Mouse (Mus musculus): ENCODE measurements around the gene Gm614. TPM values are rescaled to one million over a fixed set of nuclear protein-coding genes. Genes with fewer than 3 reads are reported as not detected.

Gm614 gene
- total RNA-seq, 2 experiments from 2014 or later: 0.52 TPM; not detected in 1

- peak in 1 of 2 experiments; percentile 22 for DNase-seq (ENCODE audit: low spot score in 2 of 2)
Measured at GRCm38 (mm10) chrX:101260441-101261325, 3.1 kb downstream of the Gm614 start.

- DNase-seq (ENCODE audit: low spot score in 2 of 2): peak in 1 of 2 experiments; percentile 20
Measured at GRCm38 (mm10) chrX:101256603-101257002, 7.2 kb downstream of the Gm614 start.

GRCm38 (mm10) chrX:101254740-101255139, 9.1 kb downstream of the Gm614 start:
- DNase-seq (ENCODE audit: low spot score in 2 of 2): no peak

GRCm38 (mm10) chrX:101253952-101254729, 9.7 kb downstream of the Gm614 start, which contains the start of gene Foxo4:
Foxo4 (plus strand) TSS chrX:101254528.
- peak; percentile 61 to 85 for DNase-seq (ENCODE audit: low spot score in 2 of 2)

- no peak for DNase-seq (ENCODE audit: low spot score in 2 of 2)
Measured at GRCm38 (mm10) chrX:101245011-101245410, 18.8 kb downstream of the Gm614 start.

GRCm38 (mm10) chrX:101222796-101223162, 41.0 kb downstream of the Gm614 start:
- DNase-seq (ENCODE audit: low spot score in 2 of 2): no peak

- DNase-seq (ENCODE audit: low spot score in 2 of 2): peak; percentile 70 to 79
Measured at GRCm38 (mm10) chrX:101221834-101222795, 41.7 kb downstream of the Gm614 start, which contains the start of gene Snx12. Snx12 (minus strand) TSS chrX:101222563.

Other genes starting within 250 kb of the Gm614 start
- gene Tex11, start 204.3 kb downstream of the Gm614 start, total RNA-seq (2021): not detected
- gene Slc7a3, start 178.0 kb downstream of the Gm614 start, total RNA-seq (2021): under 1 TPM; 0.31 to 0.34 TPM
- gene Snx12, start 41.4 kb downstream of the Gm614 start, total RNA-seq (2021): 10 to 100 TPM; 47.4 to 58.4 TPM
- 10 to 100 TPM; 59.1 to 60.3 TPM for gene Foxo4, start 9.5 kb downstream of the Gm614 start, total RNA-seq (2021)
- 1 to 10 TPM; 7.2 to 9.6 TPM for gene Il2rg, start 4.3 kb upstream of the Gm614 start, total RNA-seq (2021)
- gene Gm20489, start 5.0 kb upstream of the Gm614 start, total RNA-seq (2021): not detected
- gene Med12, start 10.0 kb upstream of the Gm614 start, total RNA-seq (2021): 10 to 100 TPM; 33.5 to 35.0 TPM
- 1 to 10 TPM; 2.1 to 2.2 TPM for gene Nlgn3, start 35.2 kb upstream of the Gm614 start, total RNA-seq (2021)
- gene Gjb1, start 112.4 kb upstream of the Gm614 start, total RNA-seq (2021): 1 to 10 TPM; 1.6 to 2.0 TPM
- gene Zmym3, start 156.9 kb upstream of the Gm614 start, total RNA-seq (2021): 10 to 100 TPM; 24.1 to 24.5 TPM
- 100 to 1,000 TPM; 151 to 172 TPM for gene Nono, start 165.3 kb upstream of the Gm614 start, total RNA-seq (2021)
- gene Itgb1bp2, start 185.1 kb upstream of the Gm614 start, total RNA-seq (2021): 100 to 1,000 TPM; 699 to 712 TPM

Measured in gastrocnemius, postnatal 4 days (tissue).